Mouse (Mus musculus) hindbrain, embryonic 11.5 days (tissue): ENCODE measurements around the gene Ccdc171. TPM values are rescaled to one million over a fixed set of nuclear protein-coding genes. Genes with fewer than 3 reads are reported as not detected.

Experiments used
- ATAC-seq: fragments of 200-750 bp; cut with Nextera tagmentation; 2 replicates; pipeline ENCODE4 v1.8.0; 2017; ENCODE audit warnings: mild to moderate bottlenecking, moderate TSS enrichment, moderate library complexity; ENCODE audit not compliant: low FRiP score
- DNase-seq: peaks from one replicate; pipeline ENCODE4 v3.0.0-alpha.2; 2015; ENCODE audit warnings: low spot score
- H3K27ac ChIP-seq: fragments of 300-500 bp; sonication (generic); 2 replicates; pipeline ENCODE4 v1.5.1; 2014; ENCODE audit warnings: mild to moderate bottlenecking, low read depth, low read length
- H3K27me3 ChIP-seq: fragments of 300-500 bp; sonication (generic); 2 replicates; pipeline ENCODE4 v1.6.1; 2014; ENCODE audit warnings: mild to moderate bottlenecking, low read length, moderate library complexity, mixed read lengths; ENCODE audit not compliant: control insufficient read depth, insufficient read depth
- H3K36me3 ChIP-seq: fragments of 300-500 bp; sonication (generic); 2 replicates; pipeline ENCODE4 v1.6.1; 2014; ENCODE audit warnings: mild to moderate bottlenecking, low read length, moderate library complexity, mixed read lengths; ENCODE audit not compliant: control insufficient read depth, insufficient read depth
- H3K4me1 ChIP-seq: fragments of 300-500 bp; sonication (generic); replicated peaks from 2 replicates; pipeline ENCODE4 v1.6.1; 2014; ENCODE audit warnings: low read length, mixed read lengths; ENCODE audit not compliant: control insufficient read depth, insufficient read depth
- H3K4me2 ChIP-seq: fragments of 300-500 bp; sonication (generic); replicated peaks from 2 replicates; pipeline ENCODE4 v1.6.1; 2014; ENCODE audit warnings: mild to moderate bottlenecking, low read depth, low read length
- H3K4me3 ChIP-seq: fragments of 300-500 bp; sonication (generic); 2 replicates; pipeline ENCODE4 v1.5.1; 2014; ENCODE audit warnings: low read depth, low read length
- H3K9ac ChIP-seq: fragments of 300-500 bp; sonication (generic); 2 replicates; pipeline ENCODE4 v1.6.1; 2014; ENCODE audit warnings: low read depth, low read length
- H3K9me3 ChIP-seq: fragments of 300-500 bp; sonication (generic); 2 replicates; pipeline ENCODE4 v1.6.1; 2016; ENCODE audit warnings: low read length; ENCODE audit not compliant: control insufficient read depth
- WGBS: fragments of 180-500 bp; shearing (Covaris S2); extraction: QIAGEN DNeasy Blood & Tissue Kit; methylation state at CpG from one replicate; pipeline ENCODE4 v1.1.7; 2014; 5-methylcytosine and 5-hydroxymethylcytosine counted together
- polyA plus RNA-seq: library from polyadenylated mRNA; unstranded; fragments of >200 nt; fragmentation: Nextera tagmentation; extraction: Ambion mirVana; gene quantifications from 2 replicates; pipeline ENCODE4 v1.2.1, GENCODE M21; 2014

The Ccdc171 gene
- polyA plus RNA-seq, 1 experiment from 2014 or later: 4.5 TPM

- no peaks in the 10 kb centered on the region for H3K4me1 ChIP-seq
- H3K27ac ChIP-seq: no peak overlapping the region
- no peak overlapping the region for H3K4me3 ChIP-seq
- no peaks in the 10 kb centered on the region for H3K36me3 ChIP-seq
- 83% methylated on average over 3 of the region's 3 CpGs for WGBS
- ATAC-seq: no peak
- H3K4me2 ChIP-seq: no peak overlapping the region
- no peak for DNase-seq
- no peaks in the 10 kb centered on the region for H3K27me3 ChIP-seq
- H3K9ac ChIP-seq: no peak overlapping the region
- no peaks in the 10 kb centered on the region for H3K9me3 ChIP-seq
Observed at GRCm38 (mm10) chr4:83800402-83800801, 275.1 kb downstream of the Ccdc171 start.

DNA sequence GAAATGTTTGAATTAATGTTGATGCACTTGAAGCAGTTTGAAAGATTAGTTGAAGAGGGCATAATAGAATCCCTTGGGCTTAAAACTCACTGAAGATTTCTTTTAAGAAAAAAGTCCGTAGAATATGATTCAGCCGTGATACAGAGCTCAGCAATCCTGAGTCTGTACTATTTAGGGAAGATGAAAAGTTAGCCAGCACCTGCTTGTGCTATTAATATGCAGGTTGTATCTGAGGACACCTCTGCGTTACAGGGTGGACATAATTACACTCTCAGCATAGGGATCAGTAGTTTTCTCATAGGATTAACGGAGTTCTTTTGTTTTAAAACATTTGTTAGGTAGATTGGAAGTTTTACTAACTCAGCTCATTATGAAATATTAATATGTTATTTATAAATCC, 291.6 kb downstream of the Ccdc171 start:
- no peak for ATAC-seq
- no peaks in the 10 kb centered on the region for H3K27me3 ChIP-seq
- H3K4me3 ChIP-seq: no peak overlapping the region
- H3K4me1 ChIP-seq: no peaks in the 10 kb centered on the region
- 94% methylated on average over 4 of the region's 4 CpGs for WGBS
- no peaks in the 10 kb centered on the region for H3K9me3 ChIP-seq
- no peak overlapping the region for H3K9ac ChIP-seq
- no peak overlapping the region for H3K27ac ChIP-seq
- H3K36me3 ChIP-seq: no peaks in the 10 kb centered on the region
- no peak overlapping the region for H3K4me2 ChIP-seq
- no peak for DNase-seq

DNA sequence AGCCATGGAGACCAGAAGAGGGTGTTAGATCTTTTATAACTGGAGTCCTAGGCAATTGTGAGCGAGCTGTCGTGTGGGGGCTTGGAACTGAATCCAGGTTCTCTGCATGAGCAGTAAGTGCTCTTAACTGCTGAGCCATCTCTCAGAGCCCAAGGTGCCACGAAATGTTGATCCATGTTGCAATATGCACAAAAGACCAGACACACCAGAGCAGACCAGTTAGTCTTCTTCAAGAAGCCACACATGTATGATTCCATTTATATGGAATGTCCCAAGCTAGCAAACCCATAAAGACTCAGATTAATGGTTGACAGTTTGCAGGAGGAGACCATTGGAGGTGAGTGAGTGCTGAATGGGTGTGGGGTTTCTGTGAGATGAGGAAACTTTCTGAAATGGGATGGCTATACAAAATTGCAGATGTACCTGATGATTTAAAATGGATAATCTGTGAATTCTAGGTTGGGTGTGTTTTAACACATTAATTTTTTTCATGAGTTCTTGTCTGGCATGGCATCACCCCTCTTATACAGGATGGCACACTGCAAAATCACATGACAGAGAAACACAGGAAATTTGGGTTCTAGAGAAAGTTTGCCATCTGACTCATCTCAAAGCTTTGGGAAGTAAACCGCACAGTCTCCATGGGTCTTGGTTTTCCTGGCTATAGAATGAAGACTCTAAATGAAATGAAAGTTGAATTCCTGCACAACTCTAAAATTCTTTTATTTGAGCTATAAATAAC, 304.5 kb downstream of the Ccdc171 start:
- no peak for DNase-seq
- H3K27ac ChIP-seq: no peak overlapping the region
- H3K9ac ChIP-seq: no peak overlapping the region
- 85% methylated on average over 4 of the region's 4 CpGs for WGBS
- H3K27me3 ChIP-seq: no peaks in the 10 kb centered on the region
- H3K36me3 ChIP-seq: no peaks in the 10 kb centered on the region
- H3K9me3 ChIP-seq: no peaks in the 10 kb centered on the region
- H3K4me1 ChIP-seq: no peaks in the 10 kb centered on the region
- no peak for ATAC-seq
- H3K4me2 ChIP-seq: no peak overlapping the region
- H3K4me3 ChIP-seq: no peak overlapping the region

- 72% methylated on average over 13 of the region's 13 CpGs for WGBS
- Histone ChIP-seq H3K4me3 (no peak overlapping the region), H3K27ac (no peak overlapping the region), H3K4me1 (no peaks in the 10 kb centered on the region), H3K4me2 (no peak overlapping the region), H3K36me3 (no peaks in the 10 kb centered on the region), H3K9ac (no peak overlapping the region), H3K9me3 (no peaks in the 10 kb centered on the region), H3K27me3 (no peaks in the 10 kb centered on the region)
- ATAC-seq (no peak), DNase-seq (peak; percentile 16)
Observed at GRCm38 (mm10) chr4:83830891-83831880, 305.8 kb downstream of the Ccdc171 start.

- Histone ChIP-seq H3K9me3 (no peaks in the 10 kb centered on the region), H3K27ac (no peak overlapping the region)
- ATAC-seq: no peak
Observed at GRCm38 (mm10) chr4:83839077-83839476, 313.7 kb downstream of the Ccdc171 start.

GRCm38 (mm10) chr4:83846304-83846703, 321.0 kb downstream of the Ccdc171 start:
- DNase-seq: no peak
- Histone ChIP-seq H3K27ac (no peak overlapping the region), H3K9ac (no peak overlapping the region), H3K4me2 (no peak overlapping the region), H3K36me3 (no peaks in the 10 kb centered on the region), H3K4me3 (no peak overlapping the region), H3K9me3 (no peaks in the 10 kb centered on the region), H3K27me3 (no peaks in the 10 kb centered on the region), H3K4me1 (no peaks in the 10 kb centered on the region)
- ATAC-seq: no peak
- WGBS: 62% methylated on average over 7 of the region's 7 CpGs

More at GRCm38 (mm10) chr4:83839077-83839476, 313.7 kb downstream of the Ccdc171 start:
- 83% methylated on average over 2 of the region's 2 CpGs for WGBS
- Histone ChIP-seq H3K4me3 (no peak overlapping the region), H3K36me3 (no peaks in the 10 kb centered on the region), H3K4me1 (no peaks in the 10 kb centered on the region), H3K27me3 (no peaks in the 10 kb centered on the region), H3K4me2 (no peak overlapping the region), H3K9ac (no peak overlapping the region)
- no peak for DNase-seq

DNA sequence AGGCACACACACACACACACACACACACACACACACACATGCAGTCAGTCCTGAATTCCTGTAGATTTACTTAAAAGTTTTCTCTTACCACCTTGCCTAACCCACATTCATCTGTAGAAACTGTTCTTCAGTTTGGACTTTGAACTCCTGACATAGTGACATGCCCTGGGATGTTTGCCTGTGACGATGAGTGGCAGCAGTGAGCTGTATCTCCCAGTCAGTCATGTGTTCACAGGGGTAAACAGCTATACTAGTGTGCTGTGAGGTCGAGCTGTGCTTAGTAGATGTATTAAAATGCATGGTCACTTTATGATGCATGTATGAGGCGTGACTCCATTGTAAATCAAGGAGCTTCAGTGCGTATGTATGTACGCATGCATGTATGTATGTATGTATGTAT, 328.5 kb downstream of the Ccdc171 start:
- no peaks in the 10 kb centered on the region for H3K27me3 ChIP-seq
- no peaks in the 10 kb centered on the region for H3K36me3 ChIP-seq
- H3K4me2 ChIP-seq: no peak overlapping the region
- no peak for DNase-seq
- H3K4me3 ChIP-seq: no peak overlapping the region
- no peaks in the 10 kb centered on the region for H3K9me3 ChIP-seq
- H3K9ac ChIP-seq: no peak overlapping the region
- H3K27ac ChIP-seq: no peak overlapping the region
- no peaks in the 10 kb centered on the region for H3K4me1 ChIP-seq
- WGBS: 88% methylated on average over 5 of the region's 5 CpGs
- no peak for ATAC-seq

DNA sequence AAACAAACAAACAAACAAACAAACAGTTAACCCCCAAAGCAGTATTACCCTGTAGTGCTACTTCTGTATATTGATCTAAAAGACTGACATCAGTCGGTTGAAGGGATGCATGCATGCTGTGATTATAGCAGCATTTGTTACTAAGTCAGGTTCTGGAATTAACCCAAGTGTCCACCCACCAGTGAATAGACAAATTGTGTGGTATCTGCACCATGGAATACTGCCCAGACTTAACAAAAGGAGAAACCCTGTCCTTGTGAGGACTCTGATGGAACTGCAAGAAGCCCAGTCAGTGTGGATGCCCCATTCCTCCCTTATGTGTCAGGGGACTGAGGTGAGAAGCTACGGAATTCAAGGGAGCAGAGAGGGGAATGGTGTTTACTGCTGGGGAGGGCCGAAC, 336.4 kb downstream of the Ccdc171 start:
- Histone ChIP-seq H3K27me3 (no peaks in the 10 kb centered on the region), H3K4me3 (no peak overlapping the region), H3K9me3 (no peaks in the 10 kb centered on the region), H3K9ac (no peak overlapping the region), H3K4me1 (no peaks in the 10 kb centered on the region), H3K4me2 (no peak overlapping the region), H3K27ac (no peak overlapping the region), H3K36me3 (no peaks in the 10 kb centered on the region)
- 79% methylated on average over 3 of the region's 3 CpGs for WGBS
- DNase-seq (no peak), ATAC-seq (no peak)
